Mouse (Mus musculus): ENCODE measurements around the gene Ugt1a9. TPM values are rescaled to one million over a fixed set of nuclear protein-coding genes. Genes with fewer than 3 reads are reported as not detected.

Gene Ugt1a9
- polyA plus RNA-seq, 1 experiment from 2014 or later, result 0.32 TPM

DNA sequence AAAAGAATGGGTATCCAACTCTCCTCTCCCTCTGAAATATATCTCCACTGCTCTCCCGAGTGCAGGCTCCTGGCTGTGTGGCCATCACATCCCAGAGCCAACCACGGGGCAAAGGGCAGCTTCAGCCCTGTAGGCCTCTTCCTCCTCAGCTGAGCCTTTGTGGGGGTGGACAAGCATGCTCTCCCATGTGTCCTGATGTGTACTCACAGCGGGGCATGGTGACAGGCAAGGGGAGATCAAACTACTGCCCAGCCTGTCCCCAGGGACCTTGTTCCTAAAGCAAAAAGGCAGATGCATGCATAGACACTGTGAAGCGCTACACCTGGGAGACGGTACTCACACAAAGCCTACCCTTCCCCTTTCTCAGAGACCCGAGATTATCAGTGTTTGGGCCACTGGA, 189.5 kb downstream of the Ugt1a9 start:
- no peak for TF ChIP-seq CTCF (IDR thresholded peaks at IDR 0.05)
- ATAC-seq, result no peak
- DNase-seq (ENCODE audit: low read depth, low spot score), result no peak
- POLR2A ChIA-PET, result no interaction called here
- in situ Hi-C loops (cut with MboI; ENCODE audit: low pct_unique_long_range_greater_than_20kb), result no loop called here
- CTCF ChIA-PET, result no interaction called here
- H3K27me3 ChIP-seq, result no peaks in the 10 kb centered on the region

DNA sequence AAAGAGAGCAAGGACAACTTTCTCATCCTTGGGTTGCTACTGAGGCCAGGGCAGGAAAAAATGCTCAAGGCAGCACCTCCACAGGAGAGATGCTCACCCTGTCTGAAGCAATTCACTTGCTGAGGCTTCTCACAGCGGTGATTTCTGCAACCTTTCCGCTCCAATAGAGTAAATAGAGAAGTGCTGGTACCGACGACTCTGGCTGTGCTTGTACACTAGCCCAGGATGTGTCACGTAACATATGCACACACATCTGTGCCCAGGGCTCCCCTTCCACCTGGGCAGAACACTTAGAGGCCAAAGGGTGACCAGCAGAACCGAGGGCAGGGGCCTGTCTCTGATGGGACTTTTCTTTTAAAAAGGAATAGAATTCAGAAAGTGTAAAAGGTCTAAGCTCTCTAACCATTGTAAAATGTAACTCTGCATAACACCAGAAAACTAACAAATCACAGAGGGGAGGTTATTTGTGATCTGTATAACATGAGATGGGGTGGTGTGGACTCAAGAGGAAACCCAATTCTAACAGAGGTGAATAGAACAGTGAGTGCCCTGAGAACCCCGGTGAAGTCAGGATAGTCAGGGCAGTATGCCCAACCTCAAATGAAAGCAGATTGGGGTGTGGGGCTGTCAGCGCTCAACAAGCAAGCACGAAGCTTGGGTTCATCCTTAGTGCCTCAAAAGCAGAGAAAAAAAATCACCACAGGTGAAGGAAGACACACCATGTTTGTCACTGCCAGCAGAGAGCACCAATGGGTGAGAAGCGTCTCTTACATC, 190.2 kb downstream of the Ugt1a9 start:
- ATAC-seq (no peak), DNase-seq (ENCODE audit: low read depth, low spot score) (no peak)
- CTCF ChIA-PET, result interaction anchor here (0.8 to 6.8 kb wide), 2 partner anchors 8 to 16 kb away, joined by 3 to 93 read pairs; partner anchors contain the start of genes Hjurp and Trpm8
- POLR2A ChIA-PET, result no interaction called here
- TF ChIP-seq CTCF (IDR thresholded peaks at IDR 0.05), result no peak
- H3K27me3 ChIP-seq, result no peaks in the 10 kb centered on the region
- in situ Hi-C loops (cut with MboI; ENCODE audit: low pct_unique_long_range_greater_than_20kb), result no loop called here

DNA sequence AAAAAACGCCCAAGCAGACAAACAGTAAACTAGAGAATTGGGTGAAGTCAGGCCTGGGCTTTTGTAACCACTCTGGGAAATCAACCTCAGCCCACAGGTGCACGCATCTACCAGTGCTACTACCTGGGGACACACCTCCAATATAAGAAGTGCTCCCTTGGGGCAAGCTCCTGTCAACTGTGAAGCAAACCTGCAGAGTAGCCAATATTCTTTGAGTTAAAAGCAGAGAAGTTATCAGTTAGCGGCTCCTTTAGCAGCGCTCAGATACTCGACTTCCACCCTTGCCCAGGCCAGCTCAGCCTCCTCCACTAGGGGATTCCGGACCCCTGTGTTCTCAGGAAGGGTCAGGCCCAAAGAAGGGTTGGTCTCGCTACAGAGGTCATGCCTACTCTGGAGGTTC, 191.1 kb downstream of the Ugt1a9 start:
- TF ChIP-seq CTCF (IDR thresholded peaks at IDR 0.05), result no peak
- ATAC-seq (no peak), DNase-seq (ENCODE audit: low read depth, low spot score) (no peak)
- CTCF ChIA-PET, result interaction anchor here (0.8 to 6.8 kb wide), 2 partner anchors 8 to 15 kb away, joined by 3 to 93 read pairs; partner anchors contain the start of genes Hjurp and Trpm8
- no peaks in the 10 kb centered on the region for H3K27me3 ChIP-seq
- in situ Hi-C loops (cut with MboI; ENCODE audit: low pct_unique_long_range_greater_than_20kb), result no loop called here
- POLR2A ChIA-PET, result interaction anchor here (0.9 to 1.2 kb wide), 2 partner anchors 13 to 15 kb away, joined by 3 to 7 read pairs; no protein-coding TSS in a partner anchor

DNA sequence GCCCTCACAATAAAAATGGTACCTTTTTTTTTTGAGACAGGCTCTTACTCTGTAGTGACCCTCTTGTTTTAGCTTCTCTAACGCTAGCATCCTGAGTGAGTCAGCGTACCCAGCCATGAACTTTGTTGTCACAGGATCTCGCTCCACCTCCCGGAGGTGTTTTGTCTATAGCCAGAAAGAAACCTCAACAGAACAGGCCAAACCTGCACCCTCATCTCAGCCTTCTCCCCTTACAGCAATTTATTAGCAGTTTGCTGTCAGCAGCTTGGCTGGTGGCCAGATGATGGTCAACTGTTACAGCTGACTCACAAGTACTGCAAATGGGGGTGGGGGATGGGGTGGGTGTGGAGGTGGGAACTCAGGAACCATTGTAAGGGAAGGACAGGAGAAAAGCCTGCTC, 191.7 kb downstream of the Ugt1a9 start:
- ChIA-PET CTCF (interaction anchor here (1.4 to 6.8 kb wide), 2 partner anchors 15 to 72 kb away, joined by 3 to 93 read pairs; partner anchors contain the start of genes Hjurp and Trpm8), POLR2A (interaction anchor here (0.6 to 1.2 kb wide), 3 partner anchors 13 to 954 kb away, joined by 3 to 7 read pairs (median 4); no protein-coding TSS in a partner anchor)
- H3K27me3 ChIP-seq, result no peaks in the 10 kb centered on the region
- ATAC-seq, result peak; percentile 58
- in situ Hi-C loops (cut with MboI; ENCODE audit: low pct_unique_long_range_greater_than_20kb), result no loop called here
- DNase-seq (ENCODE audit: low read depth, low spot score), result peak; percentile 99
- no peak for TF ChIP-seq CTCF (IDR thresholded peaks at IDR 0.05)

DNA sequence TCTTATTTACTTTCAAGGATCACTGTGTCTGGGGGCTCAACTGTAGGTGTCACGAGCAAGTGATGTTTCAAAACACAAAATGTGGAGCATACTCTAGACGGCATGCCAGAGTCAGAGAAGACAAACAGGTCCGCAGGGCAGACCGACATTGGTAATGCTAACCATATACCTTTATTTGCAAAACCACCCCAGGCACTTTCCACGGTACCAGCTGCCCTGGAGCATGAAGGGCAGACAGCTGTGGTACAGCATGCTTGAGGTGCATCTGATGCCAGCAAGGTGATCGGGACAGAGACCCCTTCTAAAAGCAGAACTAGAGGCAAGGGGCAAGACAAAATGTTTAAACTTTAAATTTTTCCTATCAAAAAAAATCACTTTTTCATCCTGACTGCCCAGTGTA, 192.4 kb downstream of the Ugt1a9 start:
- ChIA-PET CTCF (interaction anchor here (1.1 to 6.8 kb wide), 6 partner anchors 9 to 72 kb away, joined by 3 to 93 read pairs (median 3); partner anchors contain the start of genes Hjurp and Trpm8), POLR2A (interaction anchor here (1.1 to 1.2 kb wide), 2 partner anchors 12 to 14 kb away, joined by 3 to 7 read pairs; no protein-coding TSS in a partner anchor)
- no peaks in the 10 kb centered on the region for H3K27me3 ChIP-seq
- DNase-seq (ENCODE audit: low read depth, low spot score), result no peak
- TF ChIP-seq CTCF (IDR thresholded peaks at IDR 0.05), result no peak
- in situ Hi-C loops (cut with MboI; ENCODE audit: low pct_unique_long_range_greater_than_20kb), result no loop called here
- peak; percentile 1 for ATAC-seq

DNA sequence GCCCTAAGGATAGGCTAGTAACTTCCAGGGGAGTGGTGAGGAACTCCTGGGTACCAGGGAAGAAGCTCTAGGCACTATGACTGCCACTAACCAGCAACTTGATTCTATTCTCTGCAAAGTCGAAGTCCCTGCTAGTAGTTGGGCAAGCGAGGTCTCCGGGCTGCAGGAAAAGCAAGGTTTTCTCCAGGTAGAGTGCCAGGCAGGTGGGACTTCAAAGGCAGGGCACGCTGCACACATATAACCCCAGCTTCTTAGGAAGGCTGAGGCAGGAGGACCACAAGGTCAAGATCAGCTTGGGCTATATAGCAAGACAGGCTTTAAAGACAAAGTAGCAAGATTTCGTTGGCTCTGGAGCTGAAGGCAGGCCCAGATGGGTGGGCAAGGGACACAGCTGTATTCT, 193.2 kb downstream of the Ugt1a9 start:
- ChIA-PET POLR2A (interaction anchor here (0.7 to 1.1 kb wide), 2 partner anchors 13 to 1654 kb away, joined by 3 read pairs; no protein-coding TSS in a partner anchor), CTCF (interaction anchor here (1.1 to 6.8 kb wide), 5 partner anchors 8 to 33 kb away, joined by 3 to 93 read pairs (median 3); partner anchors contain the start of genes Hjurp and Trpm8)
- TF ChIP-seq CTCF (IDR thresholded peaks at IDR 0.05), result no peak
- no peak for ATAC-seq
- in situ Hi-C loops (cut with MboI; ENCODE audit: low pct_unique_long_range_greater_than_20kb), result no loop called here
- no peaks in the 10 kb centered on the region for H3K27me3 ChIP-seq
- DNase-seq (ENCODE audit: low read depth, low spot score), result no peak

DNA sequence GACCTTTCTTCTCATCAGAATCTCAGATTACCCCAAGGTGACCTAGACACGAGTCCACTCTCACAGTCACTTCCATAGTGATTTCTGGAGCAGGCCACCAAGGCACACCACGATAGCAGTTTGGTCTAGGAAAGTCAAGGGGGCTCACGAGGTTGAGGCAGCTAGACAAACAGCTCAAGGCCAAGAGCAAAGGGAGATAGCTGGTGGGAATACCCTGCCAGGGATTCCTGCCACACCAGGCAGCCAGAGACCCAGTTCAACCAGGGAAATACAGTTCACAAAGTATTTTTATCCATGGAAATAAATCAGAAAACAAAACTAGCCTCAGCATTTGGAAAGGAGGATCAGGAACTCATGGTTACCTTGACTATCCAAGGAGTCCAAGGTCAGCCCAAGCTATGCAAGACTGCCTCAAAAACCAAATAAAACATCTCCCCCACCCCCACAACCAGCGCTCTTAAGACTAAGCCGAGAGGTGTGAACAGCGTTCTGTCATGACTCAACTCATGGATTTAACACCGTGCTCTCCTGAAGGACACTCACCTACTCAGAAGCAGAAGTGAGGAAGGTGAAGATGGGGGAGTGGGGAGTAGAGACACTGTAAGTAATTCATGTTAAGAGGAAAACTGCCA, 193.8 kb downstream of the Ugt1a9 start:
- POLR2A ChIA-PET, result interaction anchor here (0.7 to 1.1 kb wide), 2 partner anchors 12 to 1654 kb away, joined by 3 read pairs; no protein-coding TSS in a partner anchor
- in situ Hi-C loops (cut with MboI; ENCODE audit: low pct_unique_long_range_greater_than_20kb), result no loop called here
- no peak for TF ChIP-seq CTCF (IDR thresholded peaks at IDR 0.05)

DNA sequence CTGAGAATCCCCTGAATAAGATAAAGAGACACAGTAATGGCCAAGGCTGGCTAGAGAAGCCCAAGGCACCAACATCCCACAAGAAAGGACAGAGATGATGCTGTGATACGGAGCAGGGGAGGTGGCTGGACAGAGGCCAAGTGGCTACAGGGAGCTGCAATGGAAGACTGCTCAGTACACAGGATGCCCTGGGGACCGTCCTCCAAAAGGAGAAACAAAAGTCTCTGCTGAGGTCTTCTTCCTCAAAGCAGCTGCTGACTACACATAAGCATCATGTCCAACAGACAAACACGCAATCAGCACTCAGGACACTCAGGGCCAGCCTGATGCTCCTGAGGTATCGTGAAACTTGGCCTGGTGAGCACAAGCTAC, 194.3 kb downstream of the Ugt1a9 start:
- ATAC-seq, result no peak

More for the DNA sequence above, 193.8 kb downstream of the Ugt1a9 start:
- DNase-seq (ENCODE audit: low read depth, low spot score), result no peak
- CTCF ChIA-PET, result interaction anchor here (1.1 to 6.8 kb wide), 6 partner anchors 7 to 56 kb away, joined by 3 to 93 read pairs (median 4); partner anchors contain the start of genes Hjurp and Trpm8
- H3K27me3 ChIP-seq, result no peaks in the 10 kb centered on the region
- no peak for ATAC-seq

DNA sequence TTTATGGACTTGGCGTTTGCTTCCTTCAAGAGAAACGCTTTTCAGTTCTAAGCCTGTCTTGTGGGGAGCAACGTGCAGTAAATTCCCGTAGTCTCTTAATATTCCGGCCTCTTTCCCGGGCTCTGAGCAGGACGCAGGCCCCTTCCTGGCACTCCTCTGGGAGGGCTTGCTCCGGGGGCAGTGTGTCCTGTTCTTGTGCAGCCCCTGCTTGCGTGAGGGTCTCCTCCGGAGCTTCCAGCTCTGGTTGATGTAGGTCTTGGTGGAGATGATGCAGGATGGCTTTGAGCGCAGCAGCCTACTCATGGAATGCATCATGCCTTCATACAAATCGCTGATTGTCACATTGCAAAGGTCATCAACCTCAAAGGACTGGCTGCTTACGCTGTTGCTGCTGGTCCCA, 195.5 kb downstream of the Ugt1a9 start:
- H3K27me3 ChIP-seq, result no peaks in the 10 kb centered on the region
- in situ Hi-C loops (cut with MboI; ENCODE audit: low pct_unique_long_range_greater_than_20kb), result no loop called here
- ATAC-seq, result no peak
- TF ChIP-seq CTCF (IDR thresholded peaks at IDR 0.05), result no peak
- POLR2A ChIA-PET, result interaction anchor here (0.7 to 1.2 kb wide), 2 partner anchors 9 to 11 kb away, joined by 3 read pairs; partner anchors contain the start of genes Hjurp and Trpm8
- CTCF ChIA-PET, result interaction anchor here (0.6 to 6.8 kb wide), 5 partner anchors 9 to 1347 kb away, joined by 4 to 93 read pairs (median 5); partner anchors contain the start of genes Hjurp and Trpm8
- no peak for DNase-seq (ENCODE audit: low read depth, low spot score)

More for the DNA sequence above, 194.3 kb downstream of the Ugt1a9 start:
- H3K27me3 ChIP-seq, result no peaks in the 10 kb centered on the region
- no peak for TF ChIP-seq CTCF (IDR thresholded peaks at IDR 0.05)
- in situ Hi-C loops (cut with MboI; ENCODE audit: low pct_unique_long_range_greater_than_20kb), result no loop called here
- no peak for DNase-seq (ENCODE audit: low read depth, low spot score)
- ChIA-PET POLR2A (interaction anchor here (0.6 kb wide), 1 partner anchor 64 kb away, joined by 3 read pairs; no protein-coding TSS in a partner anchor), CTCF (interaction anchor here (1.1 to 6.8 kb wide), 6 partner anchors 8 to 56 kb away, joined by 3 to 93 read pairs (median 4); partner anchors contain the start of genes Hjurp and Trpm8)

DNA sequence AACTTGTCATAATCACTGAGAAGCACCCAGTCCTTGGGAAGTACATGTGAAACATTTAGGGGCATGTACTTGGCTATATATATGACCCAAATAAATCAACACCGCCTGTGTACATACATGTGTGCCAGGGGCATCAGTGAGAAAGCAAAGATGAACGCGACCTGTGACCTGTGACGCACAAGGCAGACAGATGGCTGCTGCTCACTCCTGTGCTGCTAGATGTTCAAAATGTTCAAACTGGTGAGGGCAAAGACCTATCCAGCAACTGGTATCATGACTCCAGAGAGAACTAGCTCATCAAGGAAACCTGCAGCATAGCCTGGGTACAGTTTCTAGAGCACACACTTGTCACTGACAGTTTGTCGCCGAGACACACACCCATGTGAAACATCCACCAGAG, 196.9 kb downstream of the Ugt1a9 start:
- no peaks in the 10 kb centered on the region for H3K27me3 ChIP-seq
- no peak for TF ChIP-seq CTCF (IDR thresholded peaks at IDR 0.05)
- ChIA-PET POLR2A (no interaction called here), CTCF (interaction anchor here (6.8 kb wide), 1 partner anchor 9 kb away, joined by 93 read pairs; the partner anchor contains the start of genes Hjurp and Trpm8)
- in situ Hi-C loops (cut with MboI; ENCODE audit: low pct_unique_long_range_greater_than_20kb), result no loop called here
- no peak for ATAC-seq
- DNase-seq (ENCODE audit: low read depth, low spot score), result no peak

Measured in Patski (cell line).